Mouse (Mus musculus): Measurements from ENCODE around the gene Snd1. TPM values are rescaled to one million over a fixed set of nuclear protein-coding genes. Genes with fewer than 3 reads are reported as not detected.

Gene Snd1
- polyA plus RNA-seq, 1 experiment from 2014 or later: 113 TPM

GRCm38 (mm10) chr6:28813057-28813456 is 338.1 kb downstream of the Snd1 start:
- no peak overlapping the region for H3K9ac ChIP-seq (replicated peaks; ENCODE audit: low read depth, low read length)
- no peak overlapping the region for H3K4me2 ChIP-seq (replicated peaks; ENCODE audit: low read depth, low read length)
- no peaks in the 10 kb centered on the region for H3K36me3 ChIP-seq (ENCODE audit: control insufficient read depth, insufficient read depth, low read length)
- H3K4me1 ChIP-seq (ENCODE audit: control insufficient read depth, insufficient read depth, low read length): no peaks in the 10 kb centered on the region; the same call in 1 of the 2 replicates
- no peak overlapping the region for H3K4me3 ChIP-seq (ENCODE audit: low read depth, low read length)
- ATAC-seq (ENCODE audit: insufficient number of reproducible peaks, insufficient read depth, low FRiP score, low read depth): no peak
- H3K27me3 ChIP-seq (ENCODE audit: control insufficient read depth, insufficient read depth, low read length): no peaks in the 10 kb centered on the region
- no peaks in the 10 kb centered on the region for H3K9me3 ChIP-seq (ENCODE audit: control insufficient read depth, low read depth, low read length)
- no peak overlapping the region for H3K27ac ChIP-seq (ENCODE audit: low read length)
- 85% methylated on average over 9 of the region's 9 CpGs for WGBS

GRCm38 (mm10) chr6:28814895-28815294 is 340.0 kb downstream of the Snd1 start:
- Histone ChIP-seq H3K27ac (ENCODE audit: low read length) (no peak overlapping the region), H3K4me2 (replicated peaks; ENCODE audit: low read depth, low read length) (no peak overlapping the region), H3K4me3 (ENCODE audit: low read depth, low read length) (no peak overlapping the region), H3K36me3 (ENCODE audit: control insufficient read depth, insufficient read depth, low read length) (no peaks in the 10 kb centered on the region), H3K9me3 (ENCODE audit: control insufficient read depth, low read depth, low read length) (no peaks in the 10 kb centered on the region), H3K27me3 (ENCODE audit: control insufficient read depth, insufficient read depth, low read length) (no peaks in the 10 kb centered on the region), H3K4me1 (ENCODE audit: control insufficient read depth, insufficient read depth, low read length) (no peaks in the 10 kb centered on the region; the same call in 1 of the 2 replicates), H3K9ac (replicated peaks; ENCODE audit: low read depth, low read length) (no peak overlapping the region)
- 77% methylated on average over 2 of the region's 2 CpGs for WGBS
- ATAC-seq (ENCODE audit: insufficient number of reproducible peaks, insufficient read depth, low FRiP score, low read depth): no peak

- WGBS: 47% methylated on average over 9 of the region's 9 CpGs
- Histone ChIP-seq H3K4me2 (replicated peaks; ENCODE audit: low read depth, low read length) (no peak overlapping the region), H3K27me3 (ENCODE audit: control insufficient read depth, insufficient read depth, low read length) (no peaks in the 10 kb centered on the region), H3K9ac (replicated peaks; ENCODE audit: low read depth, low read length) (no peak overlapping the region), H3K36me3 (ENCODE audit: control insufficient read depth, insufficient read depth, low read length) (no peaks in the 10 kb centered on the region), H3K27ac (ENCODE audit: low read length) (no peak overlapping the region), H3K9me3 (ENCODE audit: control insufficient read depth, low read depth, low read length) (no peaks in the 10 kb centered on the region), H3K4me3 (ENCODE audit: low read depth, low read length) (no peak overlapping the region), H3K4me1 (ENCODE audit: control insufficient read depth, insufficient read depth, low read length) (no peaks in the 10 kb centered on the region; the same call in 1 of the 2 replicates)
- ATAC-seq (ENCODE audit: insufficient number of reproducible peaks, insufficient read depth, low FRiP score, low read depth): no peak
These were observed 342.1 kb downstream of the Snd1 start for GRCm38 (mm10) chr6:28817039-28817438.

- Histone ChIP-seq H3K9ac (replicated peaks; ENCODE audit: low read depth, low read length) (no peak overlapping the region), H3K27me3 (ENCODE audit: control insufficient read depth, insufficient read depth, low read length) (no peaks in the 10 kb centered on the region), H3K36me3 (ENCODE audit: control insufficient read depth, insufficient read depth, low read length) (no peaks in the 10 kb centered on the region), H3K4me1 (ENCODE audit: control insufficient read depth, insufficient read depth, low read length) (no peaks in the 10 kb centered on the region; the same call in 1 of the 2 replicates), H3K4me3 (ENCODE audit: low read depth, low read length) (no peak overlapping the region), H3K9me3 (ENCODE audit: control insufficient read depth, low read depth, low read length) (no peaks in the 10 kb centered on the region), H3K4me2 (replicated peaks; ENCODE audit: low read depth, low read length) (no peak overlapping the region), H3K27ac (ENCODE audit: low read length) (no peak overlapping the region)
- 70% methylated on average over 13 of the region's 13 CpGs for WGBS
- no peak for ATAC-seq (ENCODE audit: insufficient number of reproducible peaks, insufficient read depth, low FRiP score, low read depth)
These were observed 344.8 kb downstream of the Snd1 start for GRCm38 (mm10) chr6:28819509-28820358.

- Histone ChIP-seq H3K4me2 (replicated peaks; ENCODE audit: low read depth, low read length) (no peak overlapping the region), H3K27ac (ENCODE audit: low read length) (no peak overlapping the region), H3K4me3 (ENCODE audit: low read depth, low read length) (no peak overlapping the region), H3K9me3 (ENCODE audit: control insufficient read depth, low read depth, low read length) (no peaks in the 10 kb centered on the region), H3K9ac (replicated peaks; ENCODE audit: low read depth, low read length) (no peak overlapping the region), H3K27me3 (ENCODE audit: control insufficient read depth, insufficient read depth, low read length) (no peaks in the 10 kb centered on the region), H3K4me1 (ENCODE audit: control insufficient read depth, insufficient read depth, low read length) (0 out of 2 replicates have a peak, but pooled peaks cover 3% of the 10 kb centered on the region), H3K36me3 (ENCODE audit: control insufficient read depth, insufficient read depth, low read length) (no peaks in the 10 kb centered on the region)
- WGBS: 76% methylated on average over 3 of the region's 3 CpGs
- no peak for ATAC-seq (ENCODE audit: insufficient number of reproducible peaks, insufficient read depth, low FRiP score, low read depth)
These were observed 347.4 kb downstream of the Snd1 start for GRCm38 (mm10) chr6:28822296-28822695.

- no peaks in the 10 kb centered on the region for H3K9me3 ChIP-seq (ENCODE audit: control insufficient read depth, low read depth, low read length)
- H3K4me1 ChIP-seq (ENCODE audit: control insufficient read depth, insufficient read depth, low read length): 0 out of 2 replicates have a peak, but pooled peaks cover 3% of the 10 kb centered on the region
- H3K27ac ChIP-seq (ENCODE audit: low read length): no peak overlapping the region
- no peak overlapping the region for H3K9ac ChIP-seq (replicated peaks; ENCODE audit: low read depth, low read length)
- no peak for ATAC-seq (ENCODE audit: insufficient number of reproducible peaks, insufficient read depth, low FRiP score, low read depth)
- H3K4me2 ChIP-seq (replicated peaks; ENCODE audit: low read depth, low read length): no peak overlapping the region
- no peaks in the 10 kb centered on the region for H3K27me3 ChIP-seq (ENCODE audit: control insufficient read depth, insufficient read depth, low read length)
- WGBS: 85% methylated on average over 3 of the region's 3 CpGs
- no peaks in the 10 kb centered on the region for H3K36me3 ChIP-seq (ENCODE audit: control insufficient read depth, insufficient read depth, low read length)
- no peak overlapping the region for H3K4me3 ChIP-seq (ENCODE audit: low read depth, low read length)
These were observed 348.4 kb downstream of the Snd1 start for GRCm38 (mm10) chr6:28823375-28823774.

DNA sequence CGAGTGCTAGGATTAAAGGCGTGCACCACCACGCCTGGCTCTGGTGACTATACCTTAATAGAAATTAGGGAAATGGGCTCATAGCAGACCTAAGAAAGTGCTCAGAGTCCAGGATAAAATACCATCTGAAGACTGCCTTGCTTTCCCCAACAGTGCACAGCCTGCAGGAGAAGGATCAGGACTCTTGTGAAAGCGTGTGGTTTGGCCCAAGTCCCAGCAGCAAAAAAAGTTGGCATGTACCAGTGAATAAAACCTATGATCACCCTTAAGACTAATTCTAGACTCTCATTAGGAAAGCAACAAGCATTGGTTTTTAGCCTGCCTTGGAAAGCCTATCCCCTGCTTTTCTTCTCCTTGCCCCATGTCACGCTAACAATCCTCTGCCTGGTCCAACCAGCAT is 348.9 kb downstream of the Snd1 start:
- 0 out of 2 replicates have a peak, but pooled peaks cover 3% of the 10 kb centered on the region for H3K4me1 ChIP-seq (ENCODE audit: control insufficient read depth, insufficient read depth, low read length)
- no peak overlapping the region for H3K4me3 ChIP-seq (ENCODE audit: low read depth, low read length)
- no peak for ATAC-seq (ENCODE audit: insufficient number of reproducible peaks, insufficient read depth, low FRiP score, low read depth)
- no peaks in the 10 kb centered on the region for H3K36me3 ChIP-seq (ENCODE audit: control insufficient read depth, insufficient read depth, low read length)
- no peak overlapping the region for H3K27ac ChIP-seq (ENCODE audit: low read length)
- no peak overlapping the region for H3K4me2 ChIP-seq (replicated peaks; ENCODE audit: low read depth, low read length)
- no peaks in the 10 kb centered on the region for H3K9me3 ChIP-seq (ENCODE audit: control insufficient read depth, low read depth, low read length)
- no peaks in the 10 kb centered on the region for H3K27me3 ChIP-seq (ENCODE audit: control insufficient read depth, insufficient read depth, low read length)
- WGBS: 93% methylated on average over 5 of the region's 5 CpGs
- H3K9ac ChIP-seq (replicated peaks; ENCODE audit: low read depth, low read length): no peak overlapping the region

- 82% methylated on average over 3 of the region's 3 CpGs for WGBS
- Histone ChIP-seq H3K36me3 (ENCODE audit: control insufficient read depth, insufficient read depth, low read length) (no peaks in the 10 kb centered on the region), H3K9ac (replicated peaks; ENCODE audit: low read depth, low read length) (no peak overlapping the region), H3K4me2 (replicated peaks; ENCODE audit: low read depth, low read length) (no peak overlapping the region), H3K9me3 (ENCODE audit: control insufficient read depth, low read depth, low read length) (no peaks in the 10 kb centered on the region), H3K27ac (ENCODE audit: low read length) (no peak overlapping the region), H3K4me1 (ENCODE audit: control insufficient read depth, insufficient read depth, low read length) (0 out of 2 replicates have a peak, but pooled peaks cover 3% of the 10 kb centered on the region), H3K4me3 (ENCODE audit: low read depth, low read length) (no peak overlapping the region), H3K27me3 (ENCODE audit: control insufficient read depth, insufficient read depth, low read length) (peaks cover 8% of the 10 kb centered on the region; the same call in 1 of the 2 replicates)
- no peak for ATAC-seq (ENCODE audit: insufficient number of reproducible peaks, insufficient read depth, low FRiP score, low read depth)
These were observed 351.0 kb downstream of the Snd1 start for GRCm38 (mm10) chr6:28825894-28826293.
